Mouse (Mus musculus): ENCODE measurements at regions not wholly inside any gene's neighbourhood (a gene's known extent, or its start where the extent isn't known, plus 50 kb on each side); places are given as distances from the start of the nearest gene placed in this dataset.

DNA sequence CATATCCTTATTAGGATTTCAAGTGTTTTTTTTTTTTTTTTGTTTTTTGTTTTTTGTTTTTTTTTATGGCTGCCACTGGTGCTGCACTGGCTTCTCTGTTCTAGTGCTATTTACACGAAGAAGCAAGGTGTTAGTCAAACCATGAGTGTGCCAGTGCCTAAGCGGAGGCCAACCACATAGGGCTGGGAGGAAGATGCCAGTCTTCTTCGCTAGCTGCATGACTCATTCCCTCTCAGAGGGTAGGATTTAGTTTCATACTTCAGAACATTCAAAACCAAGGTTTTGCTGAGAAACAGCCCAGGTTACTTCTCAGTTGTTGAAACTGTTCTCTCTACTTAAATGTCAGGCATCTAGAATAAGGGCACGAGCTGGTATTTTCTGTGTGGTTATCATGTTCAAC lies 72.6 kb downstream of the Icos start:
- peak; percentile 3 for DNase-seq (ENCODE audit: low read depth)

- no peak for DNase-seq (ENCODE audit: low read depth)
These were observed 75.9 kb downstream of the Icos start for GRCm38 (mm10) chr1:61053676-61054075.

DNA sequence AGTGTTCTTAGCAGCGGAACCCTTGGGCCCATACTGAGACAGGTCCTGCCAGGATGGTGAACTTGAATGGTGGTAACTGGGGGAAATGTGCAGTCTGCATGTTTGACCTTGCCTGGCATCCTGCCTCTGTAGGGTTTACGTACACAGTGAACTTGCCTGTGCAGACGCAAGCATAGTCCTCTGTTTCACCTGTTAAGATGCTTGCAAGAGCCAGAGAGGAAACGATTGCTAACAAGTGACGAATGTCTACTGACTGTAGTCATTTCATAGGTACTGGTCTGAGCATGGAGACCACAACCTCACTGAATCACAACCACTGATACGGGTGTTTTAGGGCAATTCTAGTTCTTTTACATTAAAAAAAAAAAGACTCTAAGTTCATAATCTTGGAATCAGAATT lies 76.7 kb downstream of the Icos start:
- DNase-seq (ENCODE audit: low read depth) = no peak

GRCm38 (mm10) chr1:61055176-61055575 lies 77.4 kb downstream of the Icos start:
- peak; percentile 15 for DNase-seq (ENCODE audit: low read depth)

GRCm38 (mm10) chr1:61059910-61060536 lies 82.3 kb downstream of the Icos start:
- no peak for DNase-seq (ENCODE audit: low read depth)

GRCm38 (mm10) chr1:61061892-61062460 lies 84.2 kb downstream of the Icos start:
- no peak for DNase-seq (ENCODE audit: low read depth)

- DNase-seq (ENCODE audit: low read depth) = no peak
These were observed 90.4 kb downstream of the Icos start for GRCm38 (mm10) chr1:61068112-61068511.

DNA sequence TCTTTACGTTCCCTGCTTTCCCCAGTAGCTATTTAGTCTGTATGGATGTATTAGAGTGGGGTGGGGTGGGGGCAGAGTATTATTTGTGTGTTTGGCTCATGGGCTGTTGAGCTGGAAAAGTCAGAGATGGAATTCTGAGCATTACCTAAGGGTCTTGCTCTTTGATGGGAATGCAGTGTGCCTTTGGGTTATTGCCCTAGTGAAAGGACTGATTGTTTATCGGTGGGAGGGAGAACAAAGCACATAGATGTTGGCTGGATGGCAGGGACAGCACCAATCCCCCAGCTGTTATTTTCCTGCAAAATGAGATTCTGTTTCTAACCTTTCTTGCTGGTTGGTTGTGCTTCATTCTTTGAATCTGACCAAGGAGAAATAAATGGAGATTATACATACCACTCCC lies 96.4 kb downstream of the Icos start:
- no peak for DNase-seq (ENCODE audit: low read depth)

GRCm38 (mm10) chr1:61075335-61075734 lies 97.6 kb downstream of the Icos start:
- no peak for DNase-seq (ENCODE audit: low read depth)

DNA sequence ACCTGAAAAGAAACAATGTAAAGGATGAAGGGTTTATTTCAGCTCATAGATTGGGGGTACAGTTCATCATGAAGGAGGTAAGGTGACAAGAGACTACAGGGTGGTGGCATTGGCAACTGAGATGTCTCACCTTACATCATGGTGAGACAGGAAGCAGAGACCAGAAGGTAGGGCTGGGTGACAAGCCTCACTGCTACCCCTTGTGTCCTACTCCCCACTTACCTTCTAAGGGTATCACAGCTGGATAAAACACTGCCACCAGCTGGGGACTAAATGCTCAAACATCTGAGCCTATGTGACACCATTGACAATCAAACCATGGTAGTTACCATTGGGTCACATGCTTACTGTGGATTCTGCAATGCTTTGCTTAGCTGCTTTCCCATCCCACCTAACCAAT lies 107.0 kb downstream of the Icos start:
- DNase-seq (ENCODE audit: low read depth) = no peak

- no peak for DNase-seq (ENCODE audit: low read depth)
These were observed 109.1 kb downstream of the Icos start for GRCm38 (mm10) chr1:61086811-61087210.

DNA sequence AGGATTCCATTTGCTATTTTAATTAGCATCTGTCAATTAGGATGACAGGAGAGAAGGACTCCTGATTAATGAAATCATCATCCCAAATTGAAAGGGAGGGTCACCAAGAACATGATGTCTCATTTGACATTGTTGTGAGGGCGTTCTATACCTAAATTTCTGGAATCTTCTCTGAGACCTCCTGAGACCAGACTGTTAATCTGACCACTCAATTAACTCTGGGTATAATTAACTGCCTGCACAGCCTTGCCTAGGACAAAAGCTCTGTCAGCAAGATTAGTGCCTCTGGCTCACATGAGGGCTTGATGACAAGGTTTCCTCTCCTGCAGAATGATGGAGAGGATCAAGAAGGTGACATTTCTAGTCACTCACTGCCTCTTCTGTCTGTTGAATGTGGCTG lies 113.1 kb downstream of the Icos start:
- DNase-seq (ENCODE audit: low read depth) = no peak

DNA sequence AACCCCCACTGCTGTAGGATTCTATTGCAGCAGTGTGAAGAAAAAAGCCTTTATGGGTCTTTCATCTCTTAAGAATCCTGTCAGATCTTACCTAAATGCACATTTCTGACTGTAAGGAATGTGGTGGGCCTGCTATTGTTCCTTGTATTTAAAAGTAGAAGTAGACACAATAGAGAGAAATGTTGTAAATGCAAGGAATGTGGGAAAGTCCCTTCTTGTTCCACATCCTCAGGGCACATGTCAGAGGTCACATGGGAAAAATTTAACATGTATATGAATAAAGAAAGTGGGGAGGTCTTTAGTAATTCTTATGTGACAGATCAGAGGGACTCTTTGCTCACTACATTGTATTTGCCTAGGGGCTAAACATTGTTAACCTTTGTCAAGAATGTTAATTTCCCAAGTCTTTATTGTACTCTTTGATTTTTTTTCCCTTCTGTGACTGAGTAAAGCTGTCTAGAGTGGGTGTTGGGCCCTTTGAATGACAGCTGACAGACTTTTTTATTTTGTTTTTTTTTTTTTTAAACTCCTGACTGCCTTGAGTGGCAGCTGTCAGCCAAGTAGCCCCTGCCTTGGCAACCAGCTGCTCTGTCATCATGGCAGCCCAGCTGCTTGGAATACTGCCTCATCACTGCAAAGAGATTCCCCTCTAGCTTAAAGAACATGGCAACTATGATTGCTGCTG lies 117.9 kb downstream of the Icos start:
- DNase-seq (ENCODE audit: low read depth) = no peak

- DNase-seq (ENCODE audit: low read depth) = no peak
These were observed 121.6 kb downstream of the Icos start for GRCm38 (mm10) chr1:61099341-61099740.

DNA sequence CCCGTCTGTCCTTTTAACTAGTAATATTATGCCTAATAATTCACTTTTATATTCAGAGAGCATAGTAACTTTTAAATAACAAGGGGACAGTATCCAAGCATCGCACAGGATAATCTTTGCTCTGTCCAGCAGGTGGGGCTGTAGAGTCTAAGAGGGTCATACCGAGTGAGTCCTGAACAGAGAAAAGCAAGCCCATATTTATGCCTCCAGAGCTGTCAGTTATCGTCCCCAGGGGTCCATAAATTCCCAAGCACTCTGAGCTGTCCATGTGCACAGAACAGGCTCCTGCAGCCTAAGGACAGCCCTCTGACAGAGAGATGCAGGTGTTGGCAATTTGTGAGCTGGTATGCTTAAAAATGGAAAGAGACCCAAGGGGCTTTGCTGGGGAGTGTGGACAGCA lies 124.0 kb downstream of the Icos start:
- peak; percentile 25 for DNase-seq (ENCODE audit: low read depth)

DNA sequence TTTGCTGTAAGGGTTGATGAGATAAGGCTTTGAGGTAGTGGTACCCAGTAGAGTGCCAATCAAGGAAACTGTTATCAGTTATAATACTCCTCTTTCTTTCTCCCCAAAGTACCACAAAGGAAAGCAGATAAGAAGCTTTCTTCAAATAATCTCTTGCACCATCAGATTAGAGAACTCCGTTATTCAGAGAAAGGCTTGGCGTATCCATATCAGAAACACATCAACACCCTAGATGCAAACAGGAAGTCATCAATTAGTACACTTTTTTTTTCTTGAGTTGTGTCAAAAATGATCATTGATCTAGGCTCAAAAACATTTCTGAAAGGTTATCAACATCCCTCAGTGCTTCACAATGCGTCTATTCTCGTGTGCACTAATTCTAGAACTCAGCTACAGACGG lies 124.6 kb downstream of the Icos start:
- no peak for DNase-seq (ENCODE audit: low read depth)

DNA sequence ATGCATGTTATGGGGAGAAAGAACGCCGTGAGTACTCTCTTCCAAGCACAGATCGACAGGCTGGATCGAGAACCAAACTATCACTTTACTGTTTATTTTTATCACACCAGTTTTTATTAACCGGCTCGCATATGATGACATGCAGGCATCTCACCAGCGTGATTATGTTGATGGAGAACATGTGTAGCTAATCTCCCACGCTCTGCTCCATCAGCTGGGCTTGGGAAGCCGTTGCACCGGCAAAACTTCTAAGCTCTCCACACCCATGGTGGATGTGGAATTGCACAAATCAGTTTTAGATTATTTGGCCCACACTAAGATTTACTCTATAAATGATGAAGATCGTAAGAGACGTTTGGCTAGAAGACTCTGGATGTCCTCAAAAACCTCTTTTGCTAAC lies 125.9 kb downstream of the Icos start:
- no peak for DNase-seq (ENCODE audit: low read depth)

GRCm38 (mm10) chr1:61111731-61112309 lies 134.1 kb downstream of the Icos start:
- no peak for DNase-seq (ENCODE audit: low read depth)

- DNase-seq (ENCODE audit: low read depth) = no peak
These were observed 139.8 kb downstream of the Icos start for GRCm38 (mm10) chr1:61117535-61117934.

DNA sequence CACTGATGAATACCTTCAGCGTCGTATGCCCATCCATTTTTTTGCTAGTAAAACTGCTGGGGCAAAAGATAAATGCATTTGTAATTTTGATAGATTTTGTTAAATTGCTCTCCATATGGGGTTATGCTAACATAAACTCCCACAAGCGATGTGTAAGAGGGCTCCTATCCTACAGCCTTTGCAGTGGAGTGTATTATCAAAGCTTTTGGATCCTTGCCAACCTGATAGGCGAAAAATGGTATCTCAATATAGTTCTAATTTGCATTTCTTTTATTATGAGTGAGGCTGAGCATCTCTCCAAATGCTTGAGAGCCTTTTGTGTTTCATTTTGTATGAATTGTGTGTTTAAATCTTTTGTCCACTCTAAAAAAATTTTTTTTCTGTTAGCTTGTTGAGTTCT lies 140.3 kb downstream of the Icos start:
- no peak for DNase-seq (ENCODE audit: low read depth)

GRCm38 (mm10) chr1:61121480-61121879 lies 143.8 kb downstream of the Icos start:
- DNase-seq (ENCODE audit: low read depth) = no peak

GRCm38 (mm10) chr1:61125127-61125526 lies 147.4 kb downstream of the Icos start:
- no peak for DNase-seq (ENCODE audit: low read depth)

Data from 416B (cell line).